Mouse (Mus musculus): ENCODE results near the gene Car14.

DNA sequence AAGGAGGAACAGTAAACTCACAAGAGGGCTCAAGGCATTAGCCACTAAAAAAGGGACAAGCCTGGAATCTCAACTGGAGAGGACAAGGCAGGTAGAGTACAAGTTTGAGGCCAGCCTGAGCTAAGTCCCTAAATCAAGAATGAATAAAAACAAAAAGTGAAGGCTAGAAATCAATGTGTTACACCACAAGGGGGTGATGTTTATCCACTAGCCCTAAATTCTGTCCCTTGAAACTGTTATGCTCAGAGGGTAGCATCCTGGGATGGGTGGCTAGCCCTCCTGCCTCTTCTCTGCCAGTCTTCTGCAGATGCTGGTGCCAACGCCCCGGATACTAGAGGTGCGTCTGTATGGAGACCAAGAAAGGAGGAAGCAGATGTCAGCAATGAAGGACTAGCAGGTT, 44.2 kb downstream of the Car14 start:
- no peak for TF ChIP-seq CTCF (IDR thresholded peaks at IDR 0.05; ENCODE audit: borderline replicate concordance, insufficient read depth, low read depth, low read length)
- no peak for TF ChIP-seq POLR2A (IDR thresholded peaks at IDR 0.05; ENCODE audit: borderline replicate concordance, insufficient read depth, low read length)
